Mouse (Mus musculus) brain, embryonic 14.5 days (tissue): ENCODE data around the gene Itpa. TPM values are rescaled to one million over a fixed set of nuclear protein-coding genes. Genes with fewer than 3 reads are reported as not detected.

ENCODE experiments used
- DNase-seq: peaks from one replicate; pipeline ENCODE4 v3.0.0-alpha.2; 2011; ENCODE audit warnings: low read depth
- CTCF ChIP-seq: fragments of 200-500 bp; IDR thresholded peaks from 2 replicates; pipeline ENCODE4 v1.5.1; 2012; ENCODE audit warnings: inconsistent platforms, mild to moderate bottlenecking, moderate library complexity, borderline replicate concordance; ENCODE audit not compliant: insufficient read depth, insufficient read length; ENCODE audit errors: extremely low read depth
- POLR2A ChIP-seq: fragments of 200-500 bp; IDR thresholded peaks from 2 replicates; pipeline ENCODE4 v1.6.1; 2012; ENCODE audit warnings: mild to moderate bottlenecking, inconsistent platforms, borderline replicate concordance; ENCODE audit not compliant: poor library complexity, insufficient read depth, insufficient read length, severe bottlenecking; ENCODE audit errors: extremely low read depth
- polyA plus RNA-seq: library from polyadenylated mRNA; depleted of rRNA; stranded (reverse); fragments of >200 nt; gene quantifications from 2 replicates; pipeline ENCODE4 v1.2.3, GENCODE M21; 2012; rRNA removed

Itpa gene
- 91.6 and 118 TPM in 2 replicates for polyA plus RNA-seq

DNA sequence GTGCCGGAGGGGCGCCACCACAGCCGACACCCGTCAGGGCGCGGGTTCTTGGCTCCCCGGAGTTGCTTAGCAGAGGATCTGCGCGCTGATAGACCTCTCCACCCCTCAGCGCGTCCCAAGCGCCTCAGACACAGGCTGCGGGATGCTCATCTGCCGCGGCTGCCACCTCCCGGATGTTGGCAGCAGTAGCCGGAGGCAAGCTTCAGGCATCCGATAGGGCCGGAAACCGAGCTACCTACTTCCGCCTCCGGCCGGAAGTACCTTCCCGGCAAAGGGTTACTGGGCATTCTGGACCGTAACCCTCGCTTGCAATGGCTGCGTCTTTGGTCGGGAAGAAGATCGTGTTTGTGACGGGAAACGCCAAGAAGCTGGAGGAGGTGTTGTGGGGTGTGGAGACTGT is at the start of gene Itpa:
TSS of gene Itpa (plus strand) at position 52 of the 400 bp plus-strand sequence.
- peak; percentile 96 for DNase-seq

DNA sequence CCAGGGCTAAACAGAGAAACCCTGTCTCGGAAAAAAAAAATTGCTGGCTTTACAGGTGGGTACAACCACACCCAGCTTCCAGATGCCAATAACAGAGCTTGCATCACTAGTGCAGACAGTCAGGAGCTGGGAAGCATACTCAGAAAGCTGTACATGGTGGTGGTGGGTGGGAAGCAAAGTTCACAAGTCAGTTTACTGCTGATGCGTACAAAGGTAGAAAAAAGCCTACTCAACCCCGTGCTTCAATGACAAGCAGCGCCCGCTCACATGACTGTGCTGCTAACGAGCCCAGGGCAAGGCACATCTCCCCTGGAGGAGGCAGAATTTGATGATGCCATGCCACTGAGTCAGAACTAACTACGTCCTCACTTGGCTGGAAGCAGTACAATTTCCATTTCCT is 48.4 kb upstream of the Itpa start:
- no peak for DNase-seq
- TF ChIP-seq CTCF (no peak), POLR2A (no peak)

More for the DNA sequence above, at the start of gene Itpa:
- TF ChIP-seq CTCF = peak; percentile 62
- no peak for TF ChIP-seq POLR2A

DNA sequence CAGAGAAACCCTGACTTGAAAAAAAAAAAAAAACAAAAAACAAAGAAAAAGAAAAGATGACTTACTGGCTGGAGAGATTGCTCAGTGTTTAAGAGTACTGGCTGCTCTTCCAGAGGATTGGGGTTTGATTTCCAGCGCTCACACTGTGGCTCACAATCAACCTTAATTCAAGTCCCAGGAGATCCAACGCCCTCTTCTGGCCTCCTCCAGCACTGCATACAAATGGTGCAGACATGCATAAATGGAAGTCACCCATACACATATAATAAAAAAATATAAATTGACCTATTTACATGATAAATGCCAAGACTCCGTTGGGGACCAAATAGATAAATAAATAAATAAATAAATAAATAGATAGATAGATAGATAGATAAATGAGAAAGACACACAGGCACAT is 39.0 kb upstream of the Itpa start:
- TF ChIP-seq CTCF (peak; percentile 21; the same call in 1 of the 2 replicates), POLR2A (no peak)
- no peak for DNase-seq

DNA sequence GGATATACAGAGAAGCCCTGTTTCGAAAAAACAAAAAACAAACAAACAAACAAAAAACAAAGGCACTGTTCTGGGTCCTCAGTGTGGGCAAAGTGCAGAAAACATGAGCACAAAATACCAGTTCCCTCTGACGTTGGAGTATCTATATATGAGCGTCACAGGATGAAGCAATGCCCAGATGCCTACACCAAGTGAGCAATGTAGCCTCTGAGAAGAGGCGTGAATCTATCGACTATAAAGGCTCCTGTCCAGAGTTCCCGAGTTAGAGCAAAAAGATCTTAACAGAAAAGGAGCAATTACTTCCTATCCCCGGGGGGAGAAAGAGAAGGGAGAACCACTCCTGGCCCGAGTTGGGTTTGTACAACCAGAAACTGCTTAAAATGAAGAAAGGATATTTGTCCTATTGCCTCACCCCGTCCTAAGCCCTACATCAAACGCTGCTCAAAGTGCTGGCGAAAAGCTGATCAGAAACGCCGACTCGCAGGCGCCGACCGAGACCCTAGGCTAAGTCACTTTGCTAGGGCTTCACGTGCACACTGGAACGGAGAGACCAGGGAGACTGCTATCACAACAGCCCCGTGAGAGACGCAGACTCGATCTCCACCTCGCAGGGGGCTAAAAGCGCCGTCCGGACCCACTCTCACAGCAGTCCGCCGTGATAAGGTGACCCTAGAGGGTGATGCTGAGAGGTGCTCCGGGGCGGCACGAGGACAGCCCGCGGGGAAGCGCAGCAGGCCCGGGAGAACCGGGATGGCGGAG is 38.2 kb upstream of the Itpa start:
- TF ChIP-seq POLR2A = no peak
- TF ChIP-seq CTCF = no peak
- no peak for DNase-seq

DNA sequence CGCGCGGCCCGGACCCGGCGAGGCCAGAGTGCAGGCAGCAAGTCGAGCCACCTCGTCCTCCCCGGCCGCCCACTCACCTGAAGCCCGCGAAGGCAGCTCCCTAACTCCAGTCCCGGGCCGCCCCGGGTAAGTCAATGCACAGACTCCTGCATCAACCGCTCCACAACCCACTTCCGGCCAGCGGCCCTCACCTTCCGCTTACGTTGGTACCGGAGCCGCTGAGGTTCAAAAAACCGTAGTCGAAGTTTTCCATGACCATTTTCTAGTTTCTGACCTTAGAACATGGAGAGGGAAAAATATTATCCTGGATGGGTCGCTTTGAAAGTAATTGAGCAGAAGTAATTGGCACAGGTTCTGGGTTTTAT is 37.6 kb upstream of the Itpa start, which contains the start of the genes Fastkd5 and Ubox5:
TSS of gene Fastkd5 (minus strand) at position 189 of the 365 bp plus-strand sequence.
TSS of gene Ubox5 (minus strand) at position 200 of the 365 bp plus-strand sequence.
- TF ChIP-seq CTCF (no peak), POLR2A (peak; percentile 30; the same call in 1 of the 2 replicates)
- peak; percentile 95 for DNase-seq

DNA sequence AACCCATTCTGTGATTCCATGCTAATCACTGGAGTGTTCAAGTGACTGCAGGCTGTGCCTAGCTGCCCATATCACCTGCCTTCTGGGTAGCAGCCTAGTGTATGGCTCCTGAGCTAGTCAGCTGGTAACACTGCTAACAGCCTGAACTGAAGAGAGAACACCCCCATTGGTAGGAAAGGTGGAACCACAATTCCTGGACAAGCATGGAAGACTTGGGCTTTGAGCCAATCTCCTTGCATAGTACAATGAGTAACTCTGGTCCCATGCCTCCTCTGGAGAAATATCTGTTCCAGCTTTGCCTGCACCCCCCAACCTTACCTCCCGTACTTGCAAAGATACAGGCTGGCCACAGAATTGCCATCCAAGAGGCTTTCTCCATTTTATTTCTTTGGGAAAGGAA is 35.0 kb upstream of the Itpa start:
- TF ChIP-seq CTCF (no peak), POLR2A (no peak)
- peak; percentile 25 for DNase-seq

DNA sequence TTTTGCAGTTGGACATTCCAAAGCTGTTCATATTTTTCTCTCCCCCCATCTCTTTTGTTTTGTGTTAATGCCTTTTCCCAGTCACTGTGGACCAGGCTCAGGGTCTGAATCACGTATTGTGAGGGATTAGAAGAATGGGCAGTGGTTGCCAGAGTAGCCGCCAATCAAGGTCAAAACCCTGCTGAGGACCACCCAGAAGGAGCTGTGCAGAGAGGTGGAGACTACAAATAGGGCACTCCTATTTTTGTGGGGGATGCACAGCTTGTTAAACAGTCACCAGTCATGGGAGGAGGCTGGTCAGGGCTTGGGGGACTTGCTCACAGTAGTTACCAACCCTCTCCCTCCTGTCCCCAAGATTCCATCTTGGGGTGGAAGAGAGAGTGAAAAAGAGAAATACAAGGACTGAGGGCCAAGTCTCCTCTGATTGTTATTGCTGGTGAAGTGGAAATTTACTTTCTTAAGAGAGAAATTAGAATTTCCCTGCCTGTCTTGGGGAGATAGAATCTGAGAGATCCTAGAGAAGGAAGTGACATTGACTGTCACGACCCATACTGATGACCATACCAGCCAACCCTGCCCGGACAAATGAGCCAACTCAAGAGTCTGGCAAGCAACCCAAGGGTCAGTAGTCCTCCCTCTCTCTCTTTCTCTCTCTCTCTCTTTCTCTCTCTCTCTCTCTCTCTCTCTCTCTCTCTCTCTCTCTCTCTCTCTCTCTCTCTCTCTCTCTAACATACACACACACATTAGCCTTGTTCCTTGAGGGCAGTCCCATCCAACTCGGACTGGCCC is 34.3 kb upstream of the Itpa start:
- TF ChIP-seq POLR2A = no peak
- TF ChIP-seq CTCF = no peak
- DNase-seq = peak; percentile 45

DNA sequence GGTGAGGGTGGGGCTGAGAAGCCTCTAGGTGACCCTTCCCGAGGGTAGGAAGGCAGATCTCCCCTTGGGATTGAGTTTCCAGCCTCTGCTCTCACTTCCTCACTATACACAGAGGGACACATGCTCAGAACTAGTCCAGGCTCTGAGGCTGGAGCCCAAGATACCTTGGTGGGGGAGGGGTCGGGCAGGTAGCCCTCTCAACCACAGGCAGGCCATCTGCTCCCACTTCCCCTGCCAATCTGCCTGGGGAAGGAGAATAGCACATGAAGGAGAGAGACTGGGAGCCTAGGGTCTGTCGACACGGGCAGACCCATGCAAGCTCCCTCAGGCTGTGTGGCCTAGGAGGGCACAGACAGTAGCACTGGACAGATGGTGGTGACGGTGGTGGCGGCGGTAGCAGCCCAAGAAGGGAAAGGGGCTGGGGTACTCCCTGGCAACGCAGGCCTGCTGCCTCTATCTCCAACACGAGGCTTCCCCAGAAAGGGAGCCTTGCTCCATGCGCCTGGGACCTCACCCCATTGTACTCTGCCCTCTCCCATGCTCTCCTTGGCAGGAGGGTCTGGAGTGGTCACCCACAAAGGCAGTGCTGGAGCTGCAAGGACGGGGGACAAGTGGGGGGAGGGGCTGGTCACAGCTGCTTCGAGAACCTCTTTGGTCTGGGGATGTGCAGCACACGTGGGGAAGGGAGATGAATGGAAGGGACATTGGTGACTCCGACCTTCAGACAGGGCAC is 33.2 kb upstream of the Itpa start:
- peak; percentile 40 for DNase-seq

DNA sequence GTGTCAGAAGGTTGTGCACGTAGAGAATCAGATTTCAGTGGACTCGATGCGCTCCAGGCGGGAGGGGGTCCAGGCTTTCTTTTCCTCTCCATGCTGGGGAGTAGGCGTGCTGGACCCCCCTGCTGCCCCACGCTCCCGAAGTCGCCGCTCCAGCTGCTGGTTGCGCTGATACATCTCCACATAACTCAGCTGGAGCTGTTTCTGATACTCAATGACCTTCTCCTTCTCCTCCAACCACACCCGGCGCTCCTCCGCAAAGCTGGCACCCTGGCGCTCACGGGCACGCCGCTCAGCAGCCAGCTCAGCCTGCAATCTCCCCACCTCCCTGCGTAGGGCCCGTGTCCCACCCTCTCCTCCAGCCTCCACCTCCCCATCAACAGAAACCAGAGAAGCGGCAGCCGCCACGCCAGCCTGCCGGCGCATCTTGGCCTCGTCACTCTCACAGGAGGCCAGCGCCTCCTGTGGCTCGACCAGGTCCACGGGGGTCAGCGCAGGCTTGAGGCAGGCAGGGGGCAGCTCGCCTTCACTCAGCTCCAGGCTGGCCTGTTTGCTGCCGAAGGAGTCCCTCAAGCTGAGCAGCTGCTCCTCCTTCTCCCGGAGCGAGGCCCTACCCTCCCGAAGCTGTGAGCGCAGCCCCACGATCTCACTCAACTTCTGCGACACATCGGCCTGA is 32.5 kb upstream of the Itpa start:
- 0 out of 2 replicates have a peak, but pooled peaks have one; percentile 4 for TF ChIP-seq CTCF
- no peak for TF ChIP-seq POLR2A
- DNase-seq = peak; percentile 27

More for the DNA sequence above, 33.2 kb upstream of the Itpa start:
- TF ChIP-seq CTCF = no peak
- no peak for TF ChIP-seq POLR2A

DNA sequence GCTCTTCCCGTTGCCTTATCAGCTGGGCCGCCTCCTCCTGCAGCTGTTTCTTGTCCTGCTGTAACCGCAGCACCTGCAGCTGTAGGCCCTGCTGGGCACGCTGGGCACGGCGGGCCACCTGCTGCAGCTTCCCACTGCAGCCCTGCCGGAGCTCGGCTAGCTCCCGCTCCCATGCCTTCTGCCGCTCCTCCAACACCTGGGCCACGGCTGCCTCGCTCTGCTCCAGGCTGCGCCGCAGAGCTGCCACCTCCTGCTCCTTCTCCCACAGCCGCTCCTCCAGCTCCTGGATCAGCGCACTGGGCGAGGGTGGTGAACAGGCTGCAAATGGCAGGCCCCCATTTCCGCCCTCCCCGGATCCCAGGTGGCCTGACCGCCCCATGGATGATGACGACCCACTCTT is 31.6 kb upstream of the Itpa start:
- TF ChIP-seq CTCF = no peak
- TF ChIP-seq POLR2A = no peak
- DNase-seq = peak; percentile 47

DNA sequence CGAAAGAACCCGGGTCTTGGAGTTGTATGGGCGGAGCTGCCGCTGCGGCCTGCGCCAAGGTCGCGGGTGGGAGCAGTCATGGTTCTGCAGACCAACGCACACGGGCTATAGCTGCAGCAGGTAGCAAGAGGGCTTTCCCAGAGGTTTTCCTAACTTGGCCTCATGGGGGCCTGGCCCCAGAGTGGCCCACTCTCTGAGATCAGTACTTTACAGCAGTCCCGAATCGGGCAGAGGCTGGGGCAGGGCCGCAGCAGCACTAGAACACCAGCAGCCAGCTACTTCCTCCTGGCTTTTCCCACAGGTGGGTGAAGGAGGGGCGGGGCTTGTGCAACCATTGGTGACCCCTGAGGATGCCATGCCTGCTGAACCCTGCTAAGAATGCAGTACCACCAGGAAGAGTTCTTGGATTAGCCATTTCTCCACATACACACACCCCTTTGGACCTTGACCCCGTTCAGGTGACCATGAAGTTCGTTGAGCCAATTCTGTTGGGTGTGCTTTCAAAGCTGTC is 29.3 kb upstream of the Itpa start:
- no peak for TF ChIP-seq POLR2A
- TF ChIP-seq CTCF = no peak

More for the DNA sequence above, 29.3 kb upstream of the Itpa start:
- DNase-seq = no peak
